Mouse (Mus musculus): Measurements from ENCODE around the gene Vmn1r205. TPM values are rescaled to one million over a fixed set of nuclear protein-coding genes. Genes with fewer than 3 reads are reported as not detected.
"Not testable (repeated sequence)": the region's sequence is repeated elsewhere in the genome, so short reads cannot be mapped to it uniquely, and the experiment has no call there.

The Vmn1r205 gene
- not detected for total RNA-seq (2021)

GRCm38 (mm10) chr13:22592900-22593299 lies at the start of gene Vmn1r205:
Gene Vmn1r205 (minus strand): TSS chr13:22593000.
- no peak for DNase-seq (ENCODE audit: extremely low spot score in 1 of 2, low spot score in 1 of 2)

- DNase-seq (ENCODE audit: extremely low spot score in 1 of 2, low spot score in 1 of 2), result not testable (repeated sequence)
These were observed 31.4 kb upstream of the Vmn1r205 start, which contains the start of gene Vmn1r206 for GRCm38 (mm10) chr13:22624151-22624550. Gene Vmn1r206 (minus strand): TSS chr13:22624251.

DNA sequence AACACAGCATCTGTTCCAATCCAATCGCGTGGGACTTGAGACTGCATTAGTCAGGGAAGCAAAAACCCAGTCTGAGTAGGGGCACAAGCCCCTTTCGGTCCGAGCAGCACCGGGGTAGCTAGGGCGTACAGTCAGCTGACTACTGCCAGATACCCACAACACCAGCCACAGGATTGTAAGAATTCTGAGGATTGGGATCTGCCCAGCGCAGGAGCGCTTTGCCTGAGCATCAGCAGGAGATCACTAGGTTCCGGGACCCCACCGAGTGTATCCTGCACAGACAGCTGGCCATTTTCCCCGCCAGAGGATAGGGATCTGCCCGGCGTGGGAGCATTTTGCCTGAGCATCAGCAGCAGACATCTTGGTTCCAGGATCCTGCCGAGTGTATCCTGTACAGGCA lies 9.5 kb downstream of the Vmn1r205 start:
- not testable (repeated sequence) for DNase-seq (ENCODE audit: extremely low spot score in 1 of 2, low spot score in 1 of 2)

- not testable (repeated sequence) for DNase-seq (ENCODE audit: extremely low spot score in 1 of 2, low spot score in 1 of 2)
These were observed 17.9 kb downstream of the Vmn1r205 start for GRCm38 (mm10) chr13:22574911-22575310.

DNA sequence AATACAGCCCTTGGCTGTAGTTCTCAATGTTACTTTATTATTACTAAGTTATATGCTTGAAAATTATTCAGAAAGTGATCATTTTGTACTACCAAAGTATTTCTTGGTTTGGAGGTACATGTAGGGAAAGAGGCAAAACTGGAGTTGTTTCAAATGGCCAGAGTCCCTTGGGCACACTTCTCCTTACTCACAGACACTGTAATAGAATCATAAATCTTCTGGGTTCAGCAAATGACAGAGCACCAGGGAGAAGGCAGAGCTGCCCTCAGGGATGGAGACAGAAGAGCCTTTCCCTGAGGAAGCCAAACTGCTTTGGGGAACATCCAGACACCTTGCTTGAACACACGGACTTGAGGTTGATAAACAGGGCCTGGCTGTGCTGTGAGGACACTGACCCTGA lies 39.9 kb downstream of the Vmn1r205 start, which contains the start of gene Vmn1r204:
Gene Vmn1r204 (plus strand): TSS at position 301 of the 400 bp plus-strand sequence.
- not testable (repeated sequence) for DNase-seq (ENCODE audit: extremely low spot score in 1 of 2, low spot score in 1 of 2)

Other genes with a start within 250 kb of the Vmn1r205 start
- not detected for gene Vmn1r198, start 242.6 kb downstream of the Vmn1r205 start, total RNA-seq (2021)
- gene Vmn1r199, start 213.2 kb downstream of the Vmn1r205 start, total RNA-seq (2021), result not detected
- not detected for gene Vmn1r200, start 202.6 kb downstream of the Vmn1r205 start, total RNA-seq (2021)
- not detected for gene Vmn1r201, start 121.1 kb downstream of the Vmn1r205 start, total RNA-seq (2021)
- gene Vmn1r202, start 87.6 kb downstream of the Vmn1r205 start, total RNA-seq (2021), result under 1 TPM in 1 of 2 experiments, not detected in 1; 0.07 TPM
- not detected for gene Vmn1r203, start 74.9 kb downstream of the Vmn1r205 start, total RNA-seq (2021)
- not detected for gene Vmn1r204, start 39.8 kb downstream of the Vmn1r205 start, total RNA-seq (2021)
- not detected for gene Vmn1r206, start 31.3 kb upstream of the Vmn1r205 start, total RNA-seq (2021)
- gene Vmn1r207-ps, start 136.6 kb upstream of the Vmn1r205 start, total RNA-seq (2021), result under 1 TPM; 0.14 to 0.17 TPM
- not detected for gene Vmn1r208, start 184.4 kb upstream of the Vmn1r205 start, total RNA-seq (2021)
- gene Vmn1r209, start 216.7 kb upstream of the Vmn1r205 start, total RNA-seq (2021), result under 1 TPM in 1 of 2 experiments, not detected in 1; 0.07 TPM
- gene Vmn1r210, start 238.3 kb upstream of the Vmn1r205 start, total RNA-seq (2021), result not detected

Measured in layer of hippocampus, postnatal 25 days (tissue).